Mouse (Mus musculus) spleen, adult 2 months (tissue): Measurements from ENCODE around the gene Ror2.

Experiments
- CTCF ChIP-seq: fragments of 200-500 bp; IDR thresholded peaks from 2 replicates; pipeline ENCODE4 v1.5.1; 2011; ENCODE audit warnings: mild to moderate bottlenecking, inconsistent platforms; ENCODE audit not compliant: insufficient read depth, insufficient read length, insufficient replicate concordance; ENCODE audit errors: extremely low read depth
- POLR2A ChIP-seq: fragments of 200-500 bp; IDR thresholded peaks from 2 replicates; pipeline ENCODE4 v1.6.1; 2011; ENCODE audit warnings: low read depth, low read length, inconsistent platforms

GRCm38 (mm10) chr13:53125627-53126026, 160.3 kb downstream of the Ror2 start:
- TF ChIP-seq CTCF (no peak), POLR2A (no peak)
